Comparison of ENCODE assay signal across 18 mouse cellular contexts in the genomic region with DNA sequence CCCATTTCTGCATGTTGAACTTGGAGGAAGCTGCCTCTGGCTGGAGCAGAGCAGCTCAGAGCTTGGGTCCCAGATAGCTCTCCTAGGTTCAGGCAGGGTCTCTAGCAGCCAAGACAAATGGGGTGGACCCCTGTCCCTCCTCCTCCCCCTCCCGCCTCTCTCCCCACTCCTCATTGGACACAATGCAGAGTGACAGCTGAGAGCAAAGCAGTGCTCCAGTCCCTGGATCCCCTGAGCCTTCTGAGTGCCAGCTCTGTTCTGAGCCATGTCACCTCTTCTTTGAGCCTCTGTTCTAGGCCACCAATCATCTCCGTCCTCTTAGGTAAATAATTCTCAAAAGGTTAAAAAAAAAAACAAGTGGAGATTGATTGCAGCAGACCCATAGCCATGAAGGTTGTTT.
"Had no signal": no experiment of that assay in that cellular context is flagged by ENCODE, and none has a peak within 500 bp of the region (broad histone marks: within the 10 kb centered on the region; RNA-seq: fewer than 3 reads in every experiment).

No protein-coding gene starts in this region.

- H3K27me3 ChIP-seq: neural tube, embryonic 13.5 days; neural tube, embryonic 15.5 days had no signal

- H3K36me3 ChIP-seq: midbrain, embryonic 10.5 days; neural tube, embryonic 13.5 days; neural tube, embryonic 15.5 days had no signal

- DNase-seq: lung, adult 18-20 months; lung, embryonic 14.5 days; lung, postnatal 10 days; lung, postnatal 4 days; midbrain, embryonic 14.5 days; retina, postnatal 1 day; right cerebral cortex, adult 18-20 months; right cerebral cortex, postnatal 25 days; right cerebral cortex, postnatal 4 days; spleen, adult 18-20 months; thymus, adult 18-20 months; thymus, postnatal 14 days; thymus, postnatal 36 days had no signal

- H3K27ac ChIP-seq: midbrain, embryonic 10.5 days; neural tube, embryonic 13.5 days; neural tube, embryonic 15.5 days had no signal

- H3K4me3 ChIP-seq: midbrain, embryonic 10.5 days; myocyte; neural tube, embryonic 13.5 days; neural tube, embryonic 15.5 days had no signal

- H3K4me2 ChIP-seq: lung, embryonic 14.5 days; neural tube, embryonic 13.5 days; neural tube, embryonic 15.5 days had no signal

- H3K9me3 ChIP-seq: midbrain, embryonic 10.5 days; neural tube, embryonic 13.5 days; neural tube, embryonic 15.5 days had no signal

- H3K4me1 ChIP-seq: neural tube, embryonic 13.5 days had no signal

- ATAC-seq: midbrain, embryonic 16.5 days had no signal

- H3K9ac ChIP-seq: lung, embryonic 14.5 days; neural tube, embryonic 13.5 days; neural tube, embryonic 15.5 days had no signal
